Mouse (Mus musculus) neutrophil, adult 65 days (primary cell): ENCODE data around the gene Herpud2. TPM values are rescaled to one million over a fixed set of nuclear protein-coding genes. Genes with fewer than 3 reads are reported as not detected.

Experiments used
- total RNA-seq: library from RNA; stranded (reverse); gene quantifications from 2 replicates; pipeline ENCODE4 v1.2.4, GENCODE M21; 2023

Herpud2 gene
- 71.9 and 79.6 TPM in 2 replicates for total RNA-seq

GRCm38 (mm10) chr9:25151611-25152241 is at the start of gene Herpud2:
Gene Herpud2 (minus strand): TSS chr9:25151820.

GRCm38 (mm10) chr9:25089122-25089521 is 62.5 kb downstream of the Herpud2 start, which contains the start of gene Gm10181:
Gene Gm10181 (plus strand): TSS chr9:25089422.

Other genes starting within 250 kb of the Herpud2 start
- not detected in 2 replicates for gene Gm10181, start 62.4 kb downstream of the Herpud2 start, total RNA-seq
- gene Sept7, start 100.6 kb upstream of the Herpud2 start, total RNA-seq, result 95.3 and 109 TPM in 2 replicates